ENCODE assay signal across 13 mouse cellular contexts in the genomic region with DNA sequence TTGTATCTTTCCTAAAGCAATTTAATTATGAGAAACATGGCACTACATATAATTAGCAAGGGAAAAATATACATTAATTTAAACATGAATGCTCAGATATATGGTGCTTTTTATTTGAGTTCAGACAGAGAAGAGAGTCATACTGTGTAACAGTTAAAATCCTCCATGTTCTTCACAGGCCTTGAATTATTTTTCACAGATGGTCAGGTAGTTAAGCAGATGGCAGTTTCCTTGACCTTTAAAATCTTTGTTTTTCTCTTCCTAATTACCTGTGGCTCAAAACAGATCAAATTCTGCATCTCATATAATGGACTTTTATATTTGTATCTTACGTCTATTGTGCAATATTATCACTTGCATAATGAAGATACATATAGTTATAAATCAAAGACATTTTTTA.
"Had no signal": no experiment of that assay in that cellular context is flagged by ENCODE, and none has a peak within 500 bp of the region (broad histone marks: within the 10 kb centered on the region; RNA-seq: fewer than 3 reads in every experiment).

No protein-coding gene starts in this region.

- DNase-seq: lung, embryonic 14.5 days; lung, postnatal 10 days; lung, postnatal 4 days; midbrain, embryonic 14.5 days; retina, postnatal 1 day; right cerebral cortex, adult 18-20 months; right cerebral cortex, postnatal 25 days; right cerebral cortex, postnatal 4 days; spleen, adult 18-20 months; thymus, adult 18-20 months; thymus, postnatal 14 days; thymus, postnatal 36 days had no signal

- ATAC-seq: midbrain, embryonic 16.5 days had no signal
